Mouse (Mus musculus): ENCODE measurements at regions not wholly inside any gene's neighbourhood (a gene's known extent, or its start where the extent isn't known, plus 50 kb on each side); places are given as distances from the start of the nearest gene placed in this dataset.
"Not testable (repeated sequence)": the region's sequence is repeated elsewhere in the genome, so short reads cannot be mapped to it uniquely, and the experiment has no call there.

DNA sequence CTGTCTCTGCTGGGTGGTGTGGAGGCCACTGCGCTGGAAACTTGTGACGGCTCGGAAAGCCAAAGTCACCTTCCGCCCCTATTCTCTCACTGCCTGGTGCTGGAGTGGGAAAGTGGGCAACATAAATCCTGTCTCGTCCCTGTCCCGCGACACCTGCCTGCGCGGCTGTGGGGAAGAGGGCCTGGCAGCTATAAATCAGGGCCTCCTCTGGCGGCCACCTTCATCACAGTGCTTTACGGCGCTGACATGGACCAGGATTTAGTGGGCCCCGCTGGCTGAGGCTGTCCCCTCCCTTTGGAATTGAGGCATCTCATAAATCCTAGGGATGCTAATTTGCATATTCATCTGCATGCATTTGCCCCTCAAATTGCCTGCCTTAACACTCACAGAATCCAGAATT, 287.1 kb downstream of the Cyp26b1 start:
- no peak overlapping the region for H3K27ac ChIP-seq
- no peaks in the 10 kb centered on the region for H3K9me3 ChIP-seq
- H3K4me2 ChIP-seq: no peak overlapping the region
- WGBS: 69% methylated on average over 13 of the region's 13 CpGs
- no peak for ATAC-seq (ENCODE audit: insufficient read depth, low FRiP score, low read depth)
- H3K4me3 ChIP-seq (replicated peaks): no peak overlapping the region
- H3K9ac ChIP-seq: no peak overlapping the region
- peaks cover 3% of the 10 kb centered on the region; the same call in 1 of the 2 replicates for H3K4me1 ChIP-seq
- no peaks in the 10 kb centered on the region for H3K27me3 ChIP-seq (replicated peaks)
- H3K36me3 ChIP-seq: no peaks in the 10 kb centered on the region

DNA sequence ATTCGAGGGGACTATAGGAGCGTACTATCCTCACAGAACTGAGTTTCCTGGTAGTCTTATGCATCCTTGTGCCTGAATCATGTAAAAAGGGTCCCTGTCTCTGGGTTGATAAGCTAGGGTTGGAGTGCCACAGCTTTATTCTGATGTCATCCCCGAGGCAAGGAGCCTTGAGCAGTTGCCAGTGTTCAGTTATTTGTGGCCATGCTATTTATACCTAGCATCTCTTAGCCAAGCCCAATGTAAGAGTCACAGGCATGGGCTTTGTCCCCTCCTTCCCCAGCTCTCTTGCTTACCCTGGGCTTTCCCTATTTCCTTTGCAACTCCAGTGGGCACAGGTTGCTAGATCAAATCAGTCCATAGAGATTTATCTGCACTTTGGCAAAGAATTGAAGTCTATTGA, 288.6 kb downstream of the Cyp26b1 start:
- H3K4me2 ChIP-seq: no peak overlapping the region
- H3K27ac ChIP-seq: no peak overlapping the region
- no peaks in the 10 kb centered on the region for H3K9me3 ChIP-seq
- 81% methylated on average over 3 of the region's 3 CpGs for WGBS
- no peaks in the 10 kb centered on the region for H3K36me3 ChIP-seq
- H3K4me3 ChIP-seq (replicated peaks): no peak overlapping the region
- H3K9ac ChIP-seq: no peak overlapping the region
- H3K27me3 ChIP-seq (replicated peaks): no peaks in the 10 kb centered on the region
- ATAC-seq (ENCODE audit: insufficient read depth, low FRiP score, low read depth): no peak
- no peaks in the 10 kb centered on the region for H3K4me1 ChIP-seq

DNA sequence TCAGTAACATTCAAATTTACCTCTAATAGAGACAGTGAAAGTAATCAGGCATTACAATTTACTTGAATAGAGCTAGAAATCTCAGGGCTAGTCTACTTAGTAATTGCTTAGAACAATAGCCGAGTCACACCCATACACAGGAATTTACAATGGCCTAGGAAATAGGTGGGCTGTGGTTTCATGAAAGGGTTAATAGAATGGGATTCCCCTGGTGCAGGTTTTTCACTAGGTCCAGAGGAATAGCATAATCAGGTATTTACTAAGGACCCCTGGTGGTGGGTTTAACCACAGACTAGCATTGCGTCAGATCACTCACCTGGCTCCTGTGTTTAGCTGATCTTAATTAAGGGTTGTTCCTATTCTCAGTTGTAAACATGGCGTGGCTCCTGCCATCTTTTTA, 290.8 kb downstream of the Cyp26b1 start:
- not testable (repeated sequence) for H3K4me3 ChIP-seq (replicated peaks); ATAC-seq (ENCODE audit: insufficient read depth, low FRiP score, low read depth); H3K36me3 ChIP-seq; H3K27ac ChIP-seq; H3K4me1 ChIP-seq; H3K9ac ChIP-seq; H3K27me3 ChIP-seq (replicated peaks); H3K9me3 ChIP-seq; H3K4me2 ChIP-seq
- 90% methylated on average over 3 of the region's 3 CpGs for WGBS

DNA sequence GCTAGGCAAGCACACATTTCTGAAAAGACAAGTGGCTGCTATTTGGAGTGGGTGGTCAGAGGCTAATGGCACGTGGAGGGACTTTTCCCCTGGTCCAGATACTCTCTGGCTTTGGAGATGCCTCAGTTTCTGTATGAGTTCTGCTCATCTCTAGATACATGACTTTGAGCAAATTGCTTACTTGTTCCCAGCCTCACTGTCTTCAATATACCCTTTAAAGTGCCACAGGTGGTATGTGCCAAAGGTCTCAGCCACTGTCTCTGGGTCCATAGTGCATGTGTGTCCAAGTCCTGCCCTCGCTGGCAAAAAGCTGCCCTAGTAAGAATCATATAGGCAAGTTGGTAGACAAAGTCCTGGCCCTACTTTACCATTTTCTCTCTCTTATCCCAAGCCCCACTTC, 291.5 kb downstream of the Dysf start:
- Histone ChIP-seq H3K9me3 (no peaks in the 10 kb centered on the region), H3K36me3 (no peaks in the 10 kb centered on the region), H3K27ac (no peak overlapping the region), H3K4me3 (replicated peaks) (no peak overlapping the region), H3K4me2 (no peak overlapping the region), H3K4me1 (no peaks in the 10 kb centered on the region), H3K27me3 (replicated peaks) (no peaks in the 10 kb centered on the region), H3K9ac (no peak overlapping the region)
- WGBS: 85% methylated on average over 2 of the region's 2 CpGs
- no peak for ATAC-seq (ENCODE audit: insufficient read depth, low FRiP score, low read depth)

DNA sequence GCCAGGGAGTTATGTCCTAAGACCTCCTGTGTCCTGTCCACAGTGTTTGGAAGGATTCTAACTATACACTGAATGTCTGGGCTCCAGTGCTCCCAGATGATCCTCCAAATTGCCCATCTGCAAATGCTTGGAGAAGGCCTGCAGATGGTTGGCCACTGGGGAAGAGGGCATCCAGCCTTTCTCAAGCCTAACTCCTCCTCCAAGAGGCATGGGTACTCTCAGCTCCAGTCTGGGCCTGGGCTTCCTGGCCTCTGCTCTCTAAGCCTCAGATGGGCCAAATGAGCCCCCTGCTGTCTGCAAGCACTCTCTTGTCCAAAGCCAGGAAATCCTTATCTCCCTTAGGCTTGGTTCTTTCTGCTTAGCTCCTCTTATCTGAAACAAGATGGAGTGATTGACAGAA, 290.8 kb downstream of the Dysf start:
- Histone ChIP-seq H3K9ac (no peak overlapping the region), H3K4me2 (no peak overlapping the region), H3K9me3 (no peaks in the 10 kb centered on the region), H3K36me3 (no peaks in the 10 kb centered on the region), H3K27me3 (replicated peaks) (no peaks in the 10 kb centered on the region), H3K27ac (no peak overlapping the region), H3K4me3 (replicated peaks) (no peak overlapping the region), H3K4me1 (no peaks in the 10 kb centered on the region)
- ATAC-seq (ENCODE audit: insufficient read depth, low FRiP score, low read depth): no peak

DNA sequence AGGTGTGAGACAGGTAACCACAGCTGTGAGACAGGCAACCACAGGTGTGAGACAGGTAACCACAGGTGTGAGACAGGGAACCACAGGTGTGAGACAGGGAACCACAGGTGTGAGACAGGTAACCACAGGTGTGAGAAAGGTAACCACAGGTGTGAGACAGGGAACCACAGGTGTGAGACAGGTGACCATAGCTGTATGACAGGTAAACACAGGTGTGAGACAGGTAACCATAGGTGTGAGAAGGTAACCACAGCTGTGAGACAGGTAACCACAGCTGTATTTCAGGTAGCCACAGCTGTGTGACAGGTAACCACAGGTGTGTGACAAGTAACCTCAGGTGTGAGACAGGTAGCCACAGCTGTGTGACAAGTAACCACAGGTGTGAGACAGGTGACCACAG, 265.5 kb downstream of the Dysf start:
- not testable (repeated sequence) for H3K27me3 ChIP-seq (replicated peaks)

DNA sequence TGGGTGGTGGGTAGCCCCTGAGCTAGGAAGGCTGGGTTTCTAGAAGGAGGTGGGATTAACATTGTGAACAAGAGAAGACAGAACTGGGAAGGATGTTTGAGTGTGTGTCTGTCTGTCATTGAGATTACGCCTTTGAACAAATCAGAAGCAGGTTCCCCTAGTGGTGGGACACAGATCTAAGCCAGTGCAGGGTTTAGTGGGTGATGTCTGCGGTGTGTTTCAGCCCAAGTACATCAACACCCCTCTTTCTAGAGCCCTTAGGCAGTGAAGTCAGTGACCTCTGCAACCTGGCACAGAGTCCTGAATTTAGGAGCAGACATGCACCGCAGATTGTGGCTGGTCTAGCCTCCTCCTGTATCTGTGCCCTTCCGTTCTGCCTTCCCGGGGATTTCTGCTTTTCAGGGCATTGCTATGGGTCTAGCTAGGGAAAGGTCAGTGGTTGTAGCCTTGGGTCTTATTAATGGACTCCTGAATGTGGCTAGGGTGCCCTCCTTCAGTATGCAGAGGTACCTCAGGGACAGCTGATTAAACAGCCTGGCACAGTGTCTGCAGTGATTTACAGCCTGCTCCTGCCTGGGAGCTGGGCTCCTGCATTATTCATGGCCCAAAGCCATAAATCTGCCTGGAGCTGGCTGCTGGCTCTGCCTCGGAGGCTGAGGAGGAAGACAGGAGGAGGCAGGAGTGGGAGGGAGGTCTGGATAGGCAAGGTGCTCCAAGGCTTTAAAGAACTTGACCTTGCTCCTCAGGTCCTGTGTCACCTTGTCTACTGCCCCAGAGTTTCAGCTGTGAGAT, 264.3 kb downstream of the Dysf start:
- Histone ChIP-seq H3K9me3 (no peaks in the 10 kb centered on the region), H3K27ac (no peak overlapping the region), H3K4me3 (replicated peaks) (no peak overlapping the region), H3K36me3 (no peaks in the 10 kb centered on the region), H3K9ac (no peak overlapping the region), H3K4me2 (no peak overlapping the region), H3K4me1 (peaks cover 9% of the 10 kb centered on the region), H3K27me3 (replicated peaks) (no peaks in the 10 kb centered on the region)
- 62% methylated on average over 6 of the region's 6 CpGs for WGBS
- ATAC-seq (ENCODE audit: insufficient read depth, low FRiP score, low read depth): no peak

More for the DNA sequence above, 265.5 kb downstream of the Dysf start:
- not testable (repeated sequence) for H3K36me3 ChIP-seq; H3K27ac ChIP-seq; ATAC-seq (ENCODE audit: insufficient read depth, low FRiP score, low read depth); H3K9me3 ChIP-seq; H3K9ac ChIP-seq; H3K4me1 ChIP-seq; H3K4me3 ChIP-seq (replicated peaks); H3K4me2 ChIP-seq

DNA sequence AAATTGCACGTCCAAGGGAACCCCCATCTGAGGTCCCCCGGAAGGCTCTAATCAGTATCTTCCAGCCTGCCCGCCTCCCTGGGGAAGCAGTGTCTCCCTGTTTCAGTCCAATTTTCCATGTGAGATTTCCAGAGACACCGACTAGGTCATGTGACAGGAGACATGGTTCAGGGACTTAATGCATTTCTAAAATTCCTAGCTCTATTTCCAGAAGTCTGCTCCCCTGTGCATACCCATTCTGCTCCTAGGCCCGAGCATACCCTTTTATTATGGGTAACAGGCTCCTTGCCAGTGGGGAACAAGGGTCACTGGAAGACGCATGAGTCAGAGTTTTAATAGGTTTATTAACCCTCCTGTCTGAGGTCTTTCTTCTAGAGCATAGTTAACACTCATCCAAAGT, 263.6 kb downstream of the Dysf start:
- Histone ChIP-seq H3K4me3 (replicated peaks) (no peak overlapping the region), H3K4me1 (peaks cover 13% of the 10 kb centered on the region), H3K4me2 (no peak overlapping the region), H3K27me3 (replicated peaks) (no peaks in the 10 kb centered on the region), H3K9me3 (no peaks in the 10 kb centered on the region), H3K27ac (no peak overlapping the region), H3K9ac (no peak overlapping the region), H3K36me3 (no peaks in the 10 kb centered on the region)
- ATAC-seq (ENCODE audit: insufficient read depth, low FRiP score, low read depth): no peak
- WGBS: 75% methylated on average over 6 of the region's 6 CpGs

DNA sequence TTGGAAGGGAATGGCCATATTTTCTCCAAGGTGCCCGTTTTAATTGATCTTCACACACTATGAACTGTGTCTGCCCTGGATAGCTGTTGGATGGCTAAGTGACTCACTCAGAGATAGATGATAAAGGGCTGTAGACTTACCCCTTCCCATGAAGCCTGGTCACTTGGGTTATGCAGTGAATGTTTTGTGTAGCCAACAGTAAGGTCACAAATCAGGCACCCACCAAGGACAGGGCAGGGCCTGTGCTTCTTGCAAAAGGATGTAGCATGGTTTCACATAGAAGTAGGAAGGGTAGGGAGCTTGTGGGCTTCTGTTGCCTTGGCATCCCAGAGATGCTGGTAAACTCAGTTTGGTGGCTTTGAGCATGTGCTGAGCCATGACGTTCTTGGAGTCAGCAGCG, 263.1 kb downstream of the Dysf start:
- ATAC-seq (ENCODE audit: insufficient read depth, low FRiP score, low read depth): no peak
- no peak overlapping the region for H3K27ac ChIP-seq
- no peaks in the 10 kb centered on the region for H3K36me3 ChIP-seq
- H3K4me1 ChIP-seq: peaks cover 14% of the 10 kb centered on the region
- H3K4me2 ChIP-seq: no peak overlapping the region
- no peaks in the 10 kb centered on the region for H3K27me3 ChIP-seq (replicated peaks)
- H3K9me3 ChIP-seq: no peaks in the 10 kb centered on the region
- no peak overlapping the region for H3K4me3 ChIP-seq (replicated peaks)
- 84% methylated on average over 3 of the region's 3 CpGs for WGBS
- H3K9ac ChIP-seq: no peak overlapping the region

DNA sequence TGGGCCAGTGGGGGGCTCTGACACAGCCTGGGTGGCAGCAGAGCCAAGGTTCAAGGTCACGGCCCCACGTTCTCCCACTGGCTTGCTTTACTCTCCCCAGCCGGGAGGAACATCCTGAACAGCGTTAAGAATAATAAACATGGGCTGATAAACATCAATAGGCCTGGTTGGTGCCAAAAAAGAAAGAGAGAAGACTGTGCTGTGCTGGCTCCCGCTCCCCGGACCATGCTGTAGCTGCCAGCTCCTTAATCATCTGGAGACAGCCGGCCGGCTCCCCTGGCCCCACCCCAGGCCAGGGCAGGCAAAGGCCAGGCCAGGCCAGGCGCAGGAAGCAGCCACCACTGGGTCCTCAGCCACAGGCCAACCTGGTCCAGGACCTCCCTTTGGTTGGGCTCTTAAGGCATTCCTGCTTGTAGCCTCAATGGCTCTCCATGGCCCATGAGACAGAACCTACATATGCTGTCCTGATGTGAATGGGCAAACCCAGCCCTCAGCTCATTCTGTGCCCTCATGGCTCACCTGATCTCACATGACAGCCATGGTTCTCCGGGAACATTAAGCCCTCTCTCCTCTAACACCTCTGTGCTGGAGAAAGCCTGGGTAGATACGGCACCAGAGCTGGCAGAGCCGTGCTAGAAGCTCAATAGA, 262.3 kb downstream of the Dysf start:
- H3K9ac ChIP-seq: no peak overlapping the region
- WGBS: 36% methylated on average over 12 of the region's 12 CpGs
- ATAC-seq (ENCODE audit: insufficient read depth, low FRiP score, low read depth): no peak
- no peaks in the 10 kb centered on the region for H3K9me3 ChIP-seq
- H3K4me2 ChIP-seq: no peak overlapping the region
- H3K27ac ChIP-seq: no peak overlapping the region
- no peaks in the 10 kb centered on the region for H3K36me3 ChIP-seq
- peaks cover 14% of the 10 kb centered on the region for H3K4me1 ChIP-seq
- no peak overlapping the region for H3K4me3 ChIP-seq (replicated peaks)
- no peaks in the 10 kb centered on the region for H3K27me3 ChIP-seq (replicated peaks)

DNA sequence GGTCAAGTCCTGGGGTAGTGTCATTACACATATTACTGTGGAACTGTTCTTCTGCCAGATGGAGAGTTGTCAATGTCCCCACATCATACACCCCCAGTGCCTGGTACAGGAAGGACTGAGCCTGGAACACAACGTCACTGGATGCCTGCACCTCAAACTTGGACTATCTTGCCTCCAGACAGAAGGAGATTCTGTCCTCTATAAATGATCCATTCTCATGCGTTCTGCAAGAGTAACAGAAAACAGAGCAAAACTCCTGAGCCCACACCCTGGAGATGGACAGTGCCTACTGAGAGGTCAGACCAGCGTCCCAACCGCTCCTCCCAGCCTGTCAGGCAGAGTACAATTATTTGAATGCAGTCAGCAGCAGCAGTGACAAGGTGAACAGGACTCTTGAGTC, 261.1 kb downstream of the Dysf start:
- Histone ChIP-seq H3K9ac (no peak overlapping the region), H3K4me3 (replicated peaks) (no peak overlapping the region), H3K36me3 (no peaks in the 10 kb centered on the region), H3K9me3 (no peaks in the 10 kb centered on the region), H3K27me3 (replicated peaks) (no peaks in the 10 kb centered on the region), H3K4me2 (no peak overlapping the region), H3K4me1 (peaks cover 14% of the 10 kb centered on the region), H3K27ac (no peak overlapping the region)
- ATAC-seq (ENCODE audit: insufficient read depth, low FRiP score, low read depth): no peak
- 88% methylated on average over 4 of the region's 4 CpGs for WGBS

DNA sequence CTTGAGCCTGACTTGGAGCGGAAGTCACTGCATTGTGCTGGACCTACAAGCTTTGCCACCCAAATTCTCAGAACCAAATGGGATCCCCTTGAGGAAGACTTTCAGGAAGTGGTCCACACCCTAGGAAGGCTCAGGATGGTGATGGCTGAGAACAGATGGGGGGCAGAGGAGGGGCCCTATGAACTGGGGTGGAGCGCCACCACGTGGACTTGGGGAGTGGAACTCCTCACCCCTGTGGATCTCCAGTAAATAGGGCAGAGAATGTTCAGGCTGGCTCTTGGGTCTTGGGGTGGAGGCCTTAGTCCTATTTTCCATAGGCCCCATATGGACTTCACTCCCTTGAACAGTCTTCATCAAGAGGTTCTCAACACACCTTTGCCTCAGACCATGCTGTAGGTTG, 260.6 kb downstream of the Dysf start:
- no peaks in the 10 kb centered on the region for H3K36me3 ChIP-seq
- H3K4me2 ChIP-seq: no peak overlapping the region
- H3K9ac ChIP-seq: no peak overlapping the region
- H3K4me3 ChIP-seq (replicated peaks): no peak overlapping the region
- no peak overlapping the region for H3K27ac ChIP-seq
- no peaks in the 10 kb centered on the region for H3K9me3 ChIP-seq
- H3K4me1 ChIP-seq: peaks cover 14% of the 10 kb centered on the region
- no peak for ATAC-seq (ENCODE audit: insufficient read depth, low FRiP score, low read depth)
- 61% methylated on average over 3 of the region's 3 CpGs for WGBS
- no peaks in the 10 kb centered on the region for H3K27me3 ChIP-seq (replicated peaks)

DNA sequence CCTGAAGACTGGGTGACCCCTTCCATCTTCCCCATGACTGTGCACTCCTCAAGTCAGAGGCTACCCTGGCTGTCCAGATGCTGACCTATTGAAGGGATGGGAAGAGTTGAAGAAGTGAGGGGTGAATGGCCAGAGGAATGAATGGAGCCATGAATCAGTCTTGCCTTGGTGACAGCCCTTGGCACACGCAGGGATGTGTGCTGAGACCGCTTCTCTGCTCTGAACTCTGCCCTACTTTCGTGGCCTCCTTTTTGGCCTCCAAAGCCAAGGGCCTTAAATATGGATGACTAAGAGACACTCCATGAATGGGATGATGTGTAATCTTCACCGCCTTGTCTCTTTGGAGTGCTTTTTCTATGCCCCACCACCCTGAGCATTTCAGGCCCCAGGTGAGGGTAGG, 259.7 kb downstream of the Dysf start:
- H3K9ac ChIP-seq: no peak overlapping the region
- no peak overlapping the region for H3K27ac ChIP-seq
- WGBS: 88% methylated on average over 4 of the region's 4 CpGs
- H3K4me3 ChIP-seq (replicated peaks): no peak overlapping the region
- H3K36me3 ChIP-seq: no peaks in the 10 kb centered on the region
- H3K4me1 ChIP-seq: peaks cover 14% of the 10 kb centered on the region
- no peak for ATAC-seq (ENCODE audit: insufficient read depth, low FRiP score, low read depth)
- H3K27me3 ChIP-seq (replicated peaks): no peaks in the 10 kb centered on the region
- no peaks in the 10 kb centered on the region for H3K9me3 ChIP-seq
- no peak overlapping the region for H3K4me2 ChIP-seq
